Mouse (Mus musculus) cerebellum, postnatal 4 days (tissue): ENCODE measurements around the gene Gramd1a.

Experiments
- DNase-seq, 2 experiments: peaks; one replicate each; pipeline ENCODE4 v3.0.0; 2022; ENCODE audit warnings: low spot score in 2 of 2, mixed read lengths in 1 of 2

Gramd1a gene

DNA sequence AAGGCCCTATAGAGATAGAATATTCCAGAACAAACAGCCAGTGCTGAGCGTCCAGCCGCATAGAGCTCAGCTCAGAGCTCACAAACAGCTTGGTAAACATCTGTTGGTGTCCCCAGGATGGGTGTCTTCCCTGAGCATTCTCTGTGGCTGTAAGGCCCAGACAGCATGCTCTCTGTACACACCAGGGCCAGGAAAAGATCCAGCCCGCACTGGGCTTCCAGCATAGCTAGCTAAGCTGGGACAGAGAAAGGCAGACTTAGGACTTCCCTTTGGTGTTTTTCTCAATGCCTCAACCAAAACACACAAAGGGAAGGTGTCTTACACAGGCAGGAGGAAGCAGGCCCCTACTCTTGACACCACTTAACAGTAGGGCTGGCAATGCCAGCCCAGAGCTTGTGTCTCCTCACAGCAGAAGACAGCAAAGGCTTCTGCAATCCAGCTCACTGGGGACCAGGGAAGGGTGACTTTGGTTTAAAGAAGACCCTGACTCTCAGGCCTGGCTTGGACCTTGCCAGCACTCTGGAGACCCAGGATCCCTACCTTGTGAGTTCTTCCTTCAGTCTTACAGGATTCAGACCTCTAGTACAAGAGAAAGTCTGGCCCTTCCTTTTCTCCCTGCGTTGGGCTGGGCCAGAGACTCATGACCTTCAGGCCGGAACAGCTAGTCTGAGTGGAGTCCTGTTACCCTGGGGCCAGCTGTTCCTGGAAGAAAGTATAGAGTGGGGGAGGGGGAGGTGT, at the start of gene Gramd1a:
Gramd1a (minus strand) TSS at position 601 of the 738 bp plus-strand sequence.
- no peak for DNase-seq

DNA sequence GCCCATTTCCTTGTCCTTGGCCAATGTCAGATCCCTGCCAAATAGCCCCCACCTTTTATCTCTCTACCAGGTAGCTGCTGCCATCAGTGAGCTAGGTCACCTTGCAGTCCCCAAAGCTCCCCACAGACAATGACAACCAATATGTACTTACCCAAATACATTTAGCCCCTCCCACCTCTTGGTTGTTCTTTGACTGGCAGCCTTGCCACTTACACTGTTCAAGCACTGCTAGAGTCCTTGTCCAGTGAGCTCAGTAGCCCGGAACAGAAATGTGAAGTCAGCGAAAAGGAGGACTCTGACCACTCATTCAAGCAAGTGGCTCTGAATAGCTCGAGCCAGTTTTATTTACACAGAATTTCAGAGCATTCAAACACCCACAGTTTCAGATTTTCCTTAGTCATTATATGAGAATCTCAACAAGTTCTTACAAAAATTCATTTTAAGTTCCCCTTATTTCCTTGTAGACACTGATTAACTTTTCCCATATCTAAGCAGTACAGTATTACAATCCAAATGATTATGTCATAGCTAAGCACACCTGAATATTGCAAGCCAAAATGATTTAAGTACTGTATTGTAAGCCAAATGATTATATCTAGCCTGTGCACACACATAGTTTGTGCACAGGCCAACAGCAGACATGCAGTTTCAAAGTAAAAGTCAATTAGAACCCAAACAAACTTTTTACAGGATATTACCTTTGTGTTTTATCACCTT, 40.1 kb upstream of the Gramd1a start:
- no peak for DNase-seq

DNA sequence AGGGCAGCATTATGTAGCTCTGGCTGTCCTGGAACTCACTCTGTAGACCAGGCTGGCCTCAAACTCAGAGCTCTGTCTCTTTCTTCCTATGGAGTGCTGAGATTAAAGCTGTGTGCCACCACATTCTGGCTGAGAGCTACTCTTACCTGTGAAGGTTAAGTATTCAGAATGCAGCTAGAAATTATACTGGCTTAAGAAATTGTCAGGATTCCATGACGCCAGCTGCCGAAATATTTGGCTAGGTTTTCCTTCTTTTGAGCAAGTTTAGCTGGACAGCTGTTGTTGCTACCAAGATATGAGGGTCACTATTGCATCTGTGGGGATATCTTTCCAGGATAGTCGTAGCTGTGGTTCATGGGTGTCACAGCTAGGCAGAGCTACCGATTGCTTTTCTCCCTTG, 29.0 kb upstream of the Gramd1a start:
- DNase-seq = no peak

DNA sequence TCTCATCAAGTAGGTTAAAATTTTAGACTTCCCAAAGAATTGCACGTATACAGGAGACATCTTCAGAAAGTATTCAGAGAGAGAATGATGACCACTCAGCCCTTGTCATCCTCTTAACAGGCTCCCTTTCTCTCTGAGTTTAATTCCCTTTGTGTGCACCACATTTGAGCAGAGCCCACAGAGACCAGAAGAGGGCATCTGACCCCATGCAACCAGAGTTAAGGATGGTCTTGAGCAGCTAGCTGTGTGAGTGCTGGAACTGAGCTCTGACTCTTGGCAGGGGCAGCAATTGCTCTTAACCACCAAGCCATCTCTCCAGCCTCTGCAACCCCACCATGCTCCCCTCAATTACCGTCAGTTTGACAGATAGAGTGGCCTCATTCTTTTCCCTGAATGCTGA, 27.2 kb upstream of the Gramd1a start:
- no peak for DNase-seq

DNA sequence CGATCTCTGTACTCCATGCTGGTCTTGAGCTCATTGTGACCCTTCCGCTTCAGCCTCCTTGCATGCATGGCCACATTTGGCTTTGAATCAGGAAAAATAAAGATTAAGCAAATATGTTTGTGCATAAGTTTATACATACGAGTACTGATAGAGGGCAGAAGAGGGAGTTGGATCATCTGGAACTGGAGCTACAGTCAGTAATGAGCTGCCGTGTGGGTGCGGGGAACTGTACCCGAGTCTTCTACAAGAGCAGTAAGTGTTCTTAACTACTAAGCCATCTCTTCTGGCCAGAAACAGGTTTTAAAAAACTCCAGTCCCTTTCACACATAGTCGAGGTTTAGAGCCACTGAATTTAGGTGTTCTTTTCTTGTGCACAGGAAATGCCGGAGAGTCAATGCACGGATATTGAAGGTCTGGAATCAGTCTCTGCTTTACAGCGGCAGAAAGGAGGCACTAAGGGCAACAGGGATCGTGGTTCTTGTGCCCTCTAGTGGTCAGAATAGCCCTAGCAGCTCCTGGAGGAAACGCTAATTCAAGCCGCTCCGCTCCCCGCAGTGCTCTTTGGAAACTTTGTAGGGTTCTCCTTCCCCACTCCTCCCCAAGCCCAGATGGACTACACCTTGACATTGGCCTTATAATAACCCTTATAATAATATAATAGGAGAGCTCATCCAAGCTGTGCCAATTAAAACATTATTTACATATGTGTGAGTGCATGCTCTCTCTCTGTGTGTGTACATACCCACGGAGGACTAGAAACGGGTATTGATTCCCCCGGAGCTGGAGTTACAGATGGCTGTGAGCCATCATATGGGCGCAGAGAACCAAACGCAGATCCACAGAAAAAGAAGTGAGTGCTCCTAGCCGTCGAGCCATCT, 21.4 kb upstream of the Gramd1a start:
- peak; percentile 54 to 76 for DNase-seq

DNA sequence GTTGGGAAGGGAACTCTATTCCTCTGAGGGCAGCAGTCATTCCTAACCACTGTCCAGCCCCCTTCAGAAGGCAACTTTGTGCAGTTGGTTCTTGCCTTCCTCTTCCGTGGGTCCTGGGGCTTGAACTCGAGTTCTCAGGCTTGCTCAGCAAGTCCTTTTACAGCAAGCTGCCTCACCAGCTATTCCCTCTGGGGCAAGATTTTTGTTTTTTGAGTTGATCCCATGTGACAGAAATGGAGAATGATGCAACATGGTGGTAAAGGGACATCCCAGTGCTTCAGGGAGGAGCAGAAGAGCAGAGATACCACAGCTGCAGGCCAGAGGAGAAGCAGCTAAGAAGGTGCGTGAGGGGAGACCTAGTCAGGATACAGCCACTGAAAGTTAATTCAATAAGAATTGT, 19.4 kb upstream of the Gramd1a start:
- no peak for DNase-seq

DNA sequence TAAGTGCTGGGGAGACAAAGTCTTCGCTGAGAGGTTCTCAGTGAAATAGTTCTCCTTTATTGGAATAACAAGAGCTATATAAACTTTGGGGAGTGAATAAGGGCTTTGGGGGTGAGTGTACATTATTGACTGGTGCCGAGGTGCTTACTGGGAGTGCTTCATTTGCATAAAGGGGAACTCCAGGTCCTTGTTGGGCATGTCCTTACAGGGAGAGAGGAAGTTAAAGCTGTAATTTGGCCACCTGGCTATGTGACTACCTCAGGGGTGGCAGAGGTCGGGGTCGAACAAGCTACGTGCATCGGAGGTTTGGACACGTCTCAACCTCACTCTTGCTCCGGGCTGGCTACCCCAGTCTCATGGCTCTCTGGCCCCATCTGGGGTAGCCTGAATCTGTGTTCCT, 18.8 kb upstream of the Gramd1a start:
- no peak for DNase-seq

DNA sequence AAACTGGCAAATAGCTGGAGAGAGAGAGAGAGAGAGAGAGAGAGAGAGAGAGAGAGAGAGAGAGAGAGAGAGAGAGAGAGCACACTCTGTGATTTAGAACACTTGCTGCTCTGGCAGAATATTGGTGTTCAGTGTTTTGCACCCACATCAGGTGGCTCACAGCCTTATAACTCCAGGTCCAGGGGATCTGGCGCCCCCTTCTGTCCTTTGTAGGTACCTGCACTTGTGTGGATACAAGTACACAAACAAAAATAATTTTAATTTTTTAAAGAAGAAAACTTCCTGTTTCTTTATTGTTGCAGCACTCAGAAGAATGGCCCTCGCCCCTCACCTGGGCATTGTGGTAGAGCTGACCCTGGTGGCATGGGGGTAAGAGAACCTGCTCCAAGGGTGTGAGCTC, 16.5 kb upstream of the Gramd1a start:
- DNase-seq = no peak

DNA sequence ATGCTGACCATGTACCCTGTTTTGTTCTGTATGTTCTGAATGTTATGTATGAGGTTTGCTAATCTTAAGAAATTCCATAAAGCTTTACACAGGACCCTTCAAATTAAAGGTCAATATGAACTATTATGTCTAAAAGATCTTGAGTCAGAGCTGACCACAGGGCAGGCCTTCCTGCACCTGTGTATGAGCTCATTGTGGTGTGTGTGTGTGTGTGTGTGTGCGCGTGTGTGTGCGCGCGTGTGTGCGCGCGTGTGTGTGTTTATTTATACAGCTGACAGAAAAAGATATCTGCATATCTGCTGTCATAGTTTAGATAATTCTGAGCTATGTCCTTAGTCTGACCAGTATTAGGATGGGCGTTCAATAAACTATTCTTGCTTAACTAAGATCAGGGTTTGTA, 14.8 kb upstream of the Gramd1a start:
- DNase-seq = no peak

DNA sequence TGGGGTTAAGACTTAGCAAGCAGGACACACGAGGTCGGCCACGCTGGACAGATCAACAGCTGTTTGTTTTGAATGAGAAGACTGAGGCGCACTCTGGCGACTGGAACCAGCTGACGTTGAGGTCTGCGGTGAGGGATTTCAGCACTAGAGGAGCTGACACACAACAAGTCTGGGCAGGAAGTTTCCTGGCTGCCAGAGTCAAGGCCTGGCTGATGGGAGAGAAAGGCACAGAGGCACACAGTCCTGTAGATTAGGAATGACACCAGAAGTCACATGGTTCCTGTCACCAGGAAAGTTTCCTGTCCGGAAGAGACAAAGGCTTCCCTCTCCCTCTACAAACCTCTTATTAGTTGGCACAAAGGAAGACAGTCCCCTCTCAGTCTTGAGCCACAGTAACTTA, 12.7 kb upstream of the Gramd1a start:
- DNase-seq = no peak

DNA sequence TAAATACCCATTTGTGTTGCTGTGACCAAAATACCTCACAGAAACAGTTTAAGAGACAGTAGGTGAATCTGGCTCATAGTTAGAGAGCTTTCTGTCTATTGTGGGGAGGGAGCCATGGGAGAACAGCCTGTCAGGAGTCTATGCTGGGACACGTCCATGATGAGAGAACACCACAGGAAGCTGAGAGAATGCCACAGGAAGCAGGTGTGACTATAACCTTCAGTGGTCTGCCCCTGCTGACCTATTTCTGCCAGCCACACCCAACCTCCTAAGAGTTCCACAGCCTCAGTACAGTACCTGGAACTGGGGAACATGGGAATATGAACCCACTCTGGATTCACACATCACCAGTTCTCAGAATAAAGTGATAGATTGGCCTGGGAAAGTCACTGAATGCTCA, 9.1 kb upstream of the Gramd1a start:
- no peak for DNase-seq

DNA sequence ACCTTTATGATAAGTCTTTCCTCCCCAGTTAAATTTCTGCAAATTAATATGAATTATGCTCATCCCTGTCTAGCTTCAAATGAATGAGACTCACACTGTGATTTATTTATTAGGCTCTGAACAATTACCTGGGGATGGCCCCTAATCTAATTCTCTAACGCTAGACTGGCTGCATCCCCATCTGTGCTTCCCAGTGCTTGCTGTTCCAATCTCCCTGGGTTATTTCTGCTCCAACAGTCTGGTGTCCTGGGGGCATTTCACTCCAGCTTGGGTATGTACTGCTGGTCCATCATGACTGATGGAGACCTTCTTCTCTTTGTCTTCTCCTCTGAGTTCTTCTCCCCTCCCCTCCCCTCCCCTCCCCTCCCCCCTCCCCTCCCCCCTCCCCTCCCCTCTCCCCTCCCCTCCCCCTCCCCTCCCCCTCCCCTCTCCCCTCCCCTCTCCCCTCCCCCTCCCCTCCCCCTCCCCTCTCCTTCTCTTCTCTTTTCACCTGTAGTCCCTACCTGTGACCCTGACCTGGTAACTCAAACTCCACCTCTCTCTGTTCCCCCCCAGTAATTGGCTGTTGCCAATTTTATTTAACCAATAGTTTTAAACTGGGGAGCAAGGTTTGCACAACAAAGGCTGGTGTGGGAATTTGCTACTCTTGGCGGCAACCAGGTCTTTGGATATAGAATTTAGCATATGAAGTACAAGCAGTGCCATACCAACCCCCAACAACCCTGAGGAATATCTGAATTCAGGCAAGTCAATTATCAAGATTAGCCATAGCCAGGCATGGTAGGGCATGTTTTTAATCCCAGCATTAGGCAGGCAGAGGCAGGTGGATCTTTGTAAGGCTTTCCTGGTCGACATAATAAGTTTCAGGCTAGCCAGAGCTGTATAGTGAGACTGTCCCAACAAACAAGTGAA, 8.2 kb upstream of the Gramd1a start:
- DNase-seq = no peak

DNA sequence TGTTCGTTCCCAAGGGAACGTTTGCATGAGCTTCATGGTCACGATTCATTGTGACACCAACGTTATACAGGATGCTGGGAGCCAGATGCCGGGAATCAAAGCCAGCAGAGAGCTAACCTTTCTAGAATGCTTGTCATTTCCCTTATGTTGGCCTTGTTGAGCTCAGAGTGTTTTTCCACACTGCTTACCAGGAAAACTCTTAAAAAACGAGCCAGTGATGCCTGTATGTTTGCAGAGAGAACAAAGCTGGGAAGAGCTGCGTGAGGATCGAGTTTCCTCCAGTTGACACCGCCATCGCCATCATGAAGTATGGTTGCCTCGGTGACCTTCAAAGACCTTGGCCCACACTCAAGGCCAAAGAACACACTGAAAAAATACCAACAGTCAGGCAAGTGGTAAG, 6.6 kb upstream of the Gramd1a start:
- DNase-seq = no peak

DNA sequence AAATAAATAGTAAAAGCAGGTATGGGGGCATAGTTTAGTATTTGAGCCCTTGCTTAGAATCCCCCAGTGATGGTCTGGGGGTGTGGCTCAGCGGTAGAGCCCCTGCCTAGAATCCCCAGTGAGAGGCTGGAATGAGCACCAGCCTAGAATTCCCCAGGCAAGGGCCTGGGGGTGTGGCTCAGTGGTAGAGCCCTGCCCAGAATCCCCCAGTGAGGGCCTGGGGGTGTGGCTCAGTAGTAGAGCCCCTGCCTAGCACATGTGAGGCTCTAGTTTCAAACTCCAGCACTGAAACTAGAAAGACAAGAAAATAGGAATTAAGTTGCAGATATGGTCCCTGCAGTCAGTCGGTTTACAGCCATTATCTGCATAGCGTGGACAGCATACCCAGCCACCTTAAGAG, 6.1 kb upstream of the Gramd1a start:
- no peak for DNase-seq

DNA sequence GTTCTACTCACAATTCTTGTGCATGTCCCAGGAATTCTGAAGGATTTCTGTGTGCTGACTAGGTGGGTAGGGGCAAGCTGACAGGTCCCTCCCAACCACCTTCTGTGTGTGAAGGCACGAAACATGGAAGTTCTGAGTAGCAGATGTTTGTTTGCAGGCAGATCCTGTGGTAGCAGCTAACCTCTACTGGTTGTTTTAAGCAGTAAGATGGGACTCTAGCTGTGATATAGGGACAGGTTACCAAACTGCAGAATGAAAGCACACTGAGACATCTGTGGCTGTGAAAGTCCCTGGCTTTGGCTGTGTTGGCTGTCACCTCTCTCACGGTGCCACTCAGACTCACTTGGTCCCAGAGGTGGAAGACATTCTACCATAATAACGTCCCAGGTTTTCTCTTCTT, 5.5 kb upstream of the Gramd1a start:
- DNase-seq = no peak

DNA sequence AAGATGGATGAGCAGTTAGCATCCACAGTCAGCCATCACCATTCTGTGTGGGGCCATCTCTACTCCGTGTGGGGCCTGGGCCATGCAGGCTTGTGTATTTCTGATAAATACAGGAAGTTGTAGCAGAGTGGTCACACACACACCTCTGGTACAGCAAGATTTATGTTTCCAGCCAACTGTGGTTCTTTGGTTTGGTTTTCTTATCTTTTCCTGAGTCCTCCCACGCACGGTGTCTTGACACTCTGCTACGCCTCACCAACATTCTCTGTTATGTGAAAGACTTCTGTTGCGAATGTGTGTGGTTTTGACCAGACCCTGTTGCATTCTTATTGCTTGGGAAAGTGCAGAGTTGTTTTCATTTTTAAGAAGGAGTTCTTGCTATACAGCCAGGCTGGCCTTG, 5.1 kb upstream of the Gramd1a start:
- DNase-seq = no peak

DNA sequence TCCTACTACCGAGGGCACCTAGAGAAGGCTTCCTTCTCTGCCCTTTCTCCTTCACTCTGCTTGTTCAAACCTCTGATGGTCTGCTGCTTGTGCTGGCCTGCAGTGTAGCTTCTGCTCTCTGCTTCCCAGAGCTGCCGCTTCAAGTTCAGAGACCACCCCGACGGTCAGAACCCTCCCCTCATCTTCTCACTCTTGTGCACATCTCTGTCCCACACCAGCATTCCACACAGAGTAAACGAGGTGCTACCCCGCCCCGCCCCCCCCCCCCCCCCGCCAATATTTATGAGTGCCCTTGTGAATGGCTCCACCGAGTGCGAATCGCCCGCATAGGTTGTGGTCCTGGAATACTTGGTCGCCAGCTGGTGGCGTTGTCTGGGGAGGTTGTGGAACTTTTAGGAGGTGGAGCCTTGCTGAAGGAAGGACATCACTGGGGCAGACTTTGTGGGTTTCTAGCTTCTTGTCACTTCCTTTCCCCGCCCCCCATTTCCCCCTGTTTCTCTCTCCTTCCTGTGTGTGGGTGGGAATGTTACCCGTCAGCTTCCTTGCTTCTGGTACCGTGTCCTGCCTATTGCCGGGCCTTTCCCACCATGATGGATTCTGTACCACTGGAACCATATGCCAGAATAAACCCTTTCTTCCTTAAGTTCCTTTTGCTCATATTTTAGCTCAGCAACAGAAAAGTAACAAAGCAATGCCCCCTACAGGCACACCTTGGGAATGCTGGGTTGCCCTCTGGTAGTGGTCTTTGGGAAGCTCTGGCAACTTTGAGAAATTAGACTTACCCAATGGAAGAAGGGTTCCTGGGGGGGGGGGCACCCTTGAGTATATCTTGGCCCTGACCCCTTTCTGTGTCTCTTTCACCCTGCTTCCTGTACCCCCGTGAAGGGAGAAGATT, 585 bp upstream of the Gramd1a start:
- no peak for DNase-seq

DNA sequence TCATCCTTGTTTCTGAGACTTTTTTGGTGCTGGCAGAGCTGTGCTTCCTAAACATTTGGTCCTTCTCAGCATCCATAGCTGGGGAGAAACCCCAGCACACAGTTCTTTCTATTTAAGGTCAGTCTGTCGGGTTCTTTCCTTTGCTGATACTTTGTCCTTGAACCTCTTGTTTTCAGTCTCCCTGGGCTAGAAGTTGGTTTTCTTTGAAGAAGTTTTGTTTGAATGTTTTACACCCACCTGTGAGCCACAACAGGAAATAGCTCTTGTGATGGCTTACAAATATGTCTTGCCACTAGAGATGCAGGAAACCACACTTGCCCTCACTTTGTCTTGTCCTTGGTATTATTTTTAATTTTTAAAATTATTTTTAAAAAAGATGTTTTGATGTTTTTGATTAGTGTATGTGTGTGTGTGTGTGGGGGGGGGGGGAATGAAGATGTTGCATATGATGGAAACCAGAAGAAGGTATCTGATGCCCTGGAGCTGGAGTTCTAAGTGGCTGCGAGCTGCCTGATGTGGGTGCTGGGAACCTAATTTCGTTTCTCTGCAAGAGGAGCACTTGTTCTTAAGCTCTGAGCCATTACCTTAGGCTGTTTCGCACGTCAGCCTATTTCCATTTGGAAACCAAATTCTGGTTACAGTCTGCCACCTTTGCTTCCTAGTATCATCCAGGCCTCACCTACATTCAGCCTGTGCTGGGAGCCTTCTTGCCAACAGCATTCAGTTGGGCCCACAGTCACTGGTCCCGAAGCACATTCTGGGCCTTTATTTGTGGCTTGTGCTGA, 2.0 kb downstream of the Gramd1a start:
- no peak for DNase-seq
